Comparison of ENCODE assay signal across 22 mouse cellular contexts in the genomic region with DNA sequence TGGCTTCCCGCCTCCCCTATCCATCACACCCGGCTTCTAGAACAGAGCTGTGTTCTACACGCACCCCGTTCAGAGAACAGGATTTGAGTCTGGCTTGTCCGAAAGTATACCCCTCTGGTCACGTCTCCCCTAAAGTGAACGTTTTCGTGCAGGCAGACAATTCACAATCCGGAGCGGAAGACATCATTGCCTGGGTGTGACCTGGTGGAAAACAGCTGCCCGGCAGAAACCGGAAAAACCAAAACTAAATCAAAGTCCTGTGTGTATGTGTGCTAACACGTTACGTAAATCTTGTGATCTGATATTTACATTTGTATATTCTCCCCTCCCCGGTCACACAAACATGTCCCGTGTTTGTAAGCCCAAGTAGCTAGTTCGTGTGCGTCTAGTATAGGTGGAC. TPM values are rescaled to one million over a fixed set of nuclear protein-coding genes. Genes with fewer than 3 reads are reported as not detected.
A peak's percentile ranks its signal among the peaks of the same experiment; 100 is the strongest.
DNase-seq lines count a peak whose midpoint lies in the region; ATAC-seq and TF ChIP-seq lines count a peak whose summit lies in the region.
"Had no signal": no experiment of that assay in that cellular context is flagged by ENCODE, and none has a peak within 500 bp of the region (broad histone marks: within the 10 kb centered on the region; RNA-seq: fewer than 3 reads in every experiment).

No protein-coding gene starts in this region.

- no peak for TF ChIP-seq POLR2A in lung, adult 2 months (IDR thresholded peaks at IDR 0.05; ENCODE audit: borderline replicate concordance, extremely low read depth, low read depth, low read length)

- DNase-seq in lung, embryonic 14.5 days = peak; percentile 55
- DNase-seq in lung, adult 2 months = no peak
- DNase-seq in lung, adult 18-20 months = no peak
- DNase-seq in lung, postnatal 10 days = peak; percentile 39
- peak; percentile 21 to 52 for DNase-seq in lung, postnatal 4 days
- no peak for DNase-seq in Muller cell, postnatal 12 days (ENCODE audit: inconsistent ontology term)
- DNase-seq: adrenal gland, adult 2 months; adrenal gland, postnatal 10 days; adrenal gland, postnatal 25 days; B cell, adult 2 months; cerebellum, adult 11-12 months; cerebellum, adult 2 months; cerebellum, adult 9-10 months; cerebellum, postnatal 10 days; cerebellum, postnatal 25 days had no signal

- H3K27ac ChIP-seq in lung, embryonic 14.5 days (ENCODE audit: low read depth) = no peak overlapping the region
- no peak overlapping the region for H3K27ac ChIP-seq in lung, embryonic 16.5 days (ENCODE audit: low read length)
- H3K27ac ChIP-seq: embryonic facial prominence, embryonic 10.5 days; embryonic facial prominence, embryonic 12.5 days; forebrain, embryonic 13.5 days; forebrain, embryonic 15.5 days had no signal

- H3K9me3 ChIP-seq in lung, embryonic 14.5 days (ENCODE audit: low read depth, low read length) = no peaks in the 10 kb centered on the region
- no peaks in the 10 kb centered on the region for H3K9me3 ChIP-seq in lung, embryonic 16.5 days (ENCODE audit: control insufficient read depth, low read length)
- H3K9me3 ChIP-seq: embryonic facial prominence, embryonic 10.5 days; embryonic facial prominence, embryonic 12.5 days; forebrain, embryonic 13.5 days; forebrain, embryonic 15.5 days had no signal

- H3K36me3 ChIP-seq in lung, embryonic 14.5 days (ENCODE audit: insufficient read depth) = no peaks in the 10 kb centered on the region
- no peaks in the 10 kb centered on the region for H3K36me3 ChIP-seq in lung, embryonic 16.5 days (ENCODE audit: control insufficient read depth, insufficient read depth, low read length)
- H3K36me3 ChIP-seq: embryonic facial prominence, embryonic 12.5 days; G1E had no signal

- no peak for ATAC-seq in lung, embryonic 14.5 days (ENCODE audit: insufficient read depth)
- ATAC-seq in lung, embryonic 16.5 days (ENCODE audit: low read depth) = peak; percentile 78
- ATAC-seq: CD4-positive, CD25-positive, alpha-beta regulatory T cell, adult 4 months; forebrain, embryonic 13.5 days; forebrain, embryonic 15.5 days had no signal

- no peak overlapping the region for H3K4me3 ChIP-seq in lung, embryonic 14.5 days (ENCODE audit: low read depth, low read length)
- no peak overlapping the region for H3K4me3 ChIP-seq in lung, adult 2 months (replicated peaks; ENCODE audit: extremely low read depth, low read depth, low read length)
- no peak overlapping the region for H3K4me3 ChIP-seq in lung, embryonic 16.5 days (ENCODE audit: low read length)
- H3K4me3 ChIP-seq: embryonic facial prominence, embryonic 10.5 days; embryonic facial prominence, embryonic 12.5 days; forebrain, embryonic 13.5 days; forebrain, embryonic 15.5 days had no signal

- H3K9ac ChIP-seq in lung, embryonic 14.5 days = no peak overlapping the region
- no peak overlapping the region for H3K9ac ChIP-seq in lung, embryonic 16.5 days (ENCODE audit: low read length)
- H3K9ac ChIP-seq: embryonic facial prominence, embryonic 12.5 days; forebrain, embryonic 13.5 days; forebrain, embryonic 15.5 days had no signal

- TF ChIP-seq CTCF in lung, embryonic 14.5 days (IDR thresholded peaks at IDR 0.05; ENCODE audit: low read depth) = no peak
- TF ChIP-seq CTCF in lung, adult 2 months (IDR thresholded peaks at IDR 0.05; ENCODE audit: insufficient read depth, low read length) = no peak

- 68% methylated on average over 18 of the region's 18 CpGs for WGBS in lung, embryonic 14.5 days
- WGBS in lung, adult 2 months = 76% methylated on average over 18 of the region's 18 CpGs
- 68% methylated on average over 18 of the region's 18 CpGs for WGBS in lung, embryonic 16.5 days

- H3K4me2 ChIP-seq in lung, embryonic 14.5 days = no peak overlapping the region
- H3K4me2 ChIP-seq in lung, embryonic 16.5 days (ENCODE audit: low read depth, low read length) = no peak overlapping the region
- H3K4me2 ChIP-seq: embryonic facial prominence, embryonic 12.5 days; forebrain, embryonic 13.5 days; forebrain, embryonic 15.5 days had no signal

- peaks cover 10% of the 10 kb centered on the region for H3K27me3 ChIP-seq in lung, embryonic 14.5 days (ENCODE audit: insufficient read depth, low read length)
- peaks cover 7% of the 10 kb centered on the region for H3K27me3 ChIP-seq in lung, embryonic 16.5 days (ENCODE audit: control insufficient read depth, insufficient read depth, low read depth, low read length)
- H3K27me3 ChIP-seq: forebrain, embryonic 15.5 days had no signal

- H3K4me1 ChIP-seq in lung, embryonic 14.5 days (ENCODE audit: insufficient read depth) = no peaks in the 10 kb centered on the region
- H3K4me1 ChIP-seq in lung, adult 2 months (ENCODE audit: control insufficient read depth, insufficient read depth, low read length) = no peaks in the 10 kb centered on the region
- H3K4me1 ChIP-seq in lung, embryonic 16.5 days (replicated peaks; ENCODE audit: control insufficient read depth, insufficient read depth, low read length) = no peaks in the 10 kb centered on the region
- H3K4me1 ChIP-seq: embryonic facial prominence, embryonic 12.5 days had no signal

RNA-seq across cellular contexts. Expression of a gene that starts 6.3 kb away (rescaled TPM):
- polyA plus RNA-seq in lung, embryonic 14.5 days (2014; fragmentation: Nextera tagmentation; extraction: Ambion mirVana) = 1.4 and 2.0 TPM in 2 replicates
- polyA plus RNA-seq in lung, adult 2 months (2012; rRNA removed) = 2.6 and 4.0 TPM in 2 replicates
- 3.0 and 4.2 TPM in 2 replicates for polyA plus RNA-seq in lung, embryonic 16.5 days (2015; fragmentation: Nextera tagmentation; extraction: Ambion mirVana)
- polyA plus RNA-seq: G1E had no signal

RNA-seq across cellular contexts. Expression of a gene that starts 23.5 kb away (rescaled TPM):
- 28.4 and 28.8 TPM in 2 replicates for polyA plus RNA-seq in lung, embryonic 14.5 days (2014; fragmentation: Nextera tagmentation; extraction: Ambion mirVana)
- 43.9 and 45.9 TPM in 2 replicates for polyA plus RNA-seq in lung, adult 2 months (2012; rRNA removed)
- 22.0 and 23.3 TPM in 2 replicates for polyA plus RNA-seq in lung, embryonic 16.5 days (2015; fragmentation: Nextera tagmentation; extraction: Ambion mirVana)

RNA-seq across cellular contexts. Expression of a gene that starts 24.4 kb away (rescaled TPM):
- 19.6 and 21.8 TPM in 2 replicates for polyA plus RNA-seq in lung, embryonic 14.5 days (2014; fragmentation: Nextera tagmentation; extraction: Ambion mirVana)
- 15.3 and 16.9 TPM in 2 replicates for polyA plus RNA-seq in lung, adult 2 months (2012; rRNA removed)
- polyA plus RNA-seq in lung, embryonic 16.5 days (2015; fragmentation: Nextera tagmentation; extraction: Ambion mirVana) = 23.7 and 26.2 TPM in 2 replicates

RNA-seq across cellular contexts. Expression of a gene that starts 58.5 kb away (rescaled TPM):
- polyA plus RNA-seq in lung, embryonic 14.5 days (2014; fragmentation: Nextera tagmentation; extraction: Ambion mirVana) = 46.6 and 52.0 TPM in 2 replicates
- polyA plus RNA-seq in lung, adult 2 months (2012; rRNA removed) = 21.2 and 31.7 TPM in 2 replicates
- polyA plus RNA-seq in lung, embryonic 16.5 days (2015; fragmentation: Nextera tagmentation; extraction: Ambion mirVana) = 39.8 and 40.3 TPM in 2 replicates

RNA-seq across cellular contexts. Expression of a gene that starts 58.8 kb away (rescaled TPM):
- polyA plus RNA-seq in lung, embryonic 14.5 days (2014; fragmentation: Nextera tagmentation; extraction: Ambion mirVana) = 20.9 and 22.9 TPM in 2 replicates
- polyA plus RNA-seq in lung, adult 2 months (2012; rRNA removed) = 6.2 and 7.1 TPM in 2 replicates
- polyA plus RNA-seq in lung, embryonic 16.5 days (2015; fragmentation: Nextera tagmentation; extraction: Ambion mirVana) = 15.4 and 15.9 TPM in 2 replicates

Comparison
In these comparisons a context has a peak if more than half of its experiments do, and no peak if none do; other contexts are left out.
1. DNase-seq: peak in lung, embryonic 14.5 days (single experiment), lung, postnatal 10 days (single experiment) and lung, postnatal 4 days (2 of 2); none in lung, adult 2 months (single experiment), lung, adult 18-20 months (0 of 2) and Muller cell, postnatal 12 days (single experiment).